Mouse (Mus musculus): ENCODE measurements around the gene Ppara. TPM values are rescaled to one million over a fixed set of nuclear protein-coding genes. Genes with fewer than 3 reads are reported as not detected.

Gene Ppara
- polyA plus RNA-seq, 2 experiments = 4.4 to 6.9 TPM

DNA sequence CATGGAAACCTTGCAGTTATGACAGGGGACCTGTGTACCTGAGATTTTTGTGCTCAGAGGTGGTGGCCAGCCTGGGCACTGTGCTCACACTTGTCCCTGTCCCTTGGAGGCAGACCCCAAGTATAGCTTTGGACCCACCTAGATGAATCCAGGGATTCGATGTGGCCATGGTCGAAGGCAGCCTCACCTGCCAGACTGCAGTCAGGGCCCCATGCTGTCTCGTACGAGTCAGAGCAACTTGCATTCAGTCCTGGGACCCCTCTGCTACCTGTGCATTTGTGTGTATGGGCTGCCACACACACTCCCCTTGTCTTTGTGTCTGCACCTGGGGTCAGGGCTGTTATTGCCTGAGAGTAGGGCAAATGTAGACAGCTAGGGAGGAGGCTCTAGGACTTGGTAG is 39.5 kb upstream of the Ppara start:
- ATAC-seq (ENCODE audit: insufficient read depth) (no peak), DNase-seq (ENCODE audit: low read depth in 3 of 3, low spot score in 3 of 3) (no peak)
- H3K9ac ChIP-seq (replicated peaks) = no peak overlapping the region
- H3K27ac ChIP-seq = no peak overlapping the region
- no peak overlapping the region for H3K4me3 ChIP-seq (ENCODE audit: insufficient read depth in 1 of 2, low read depth in 2 of 2, low read length in 2 of 2)
- no peaks in the 10 kb centered on the region for H3K36me3 ChIP-seq (replicated peaks; ENCODE audit: control insufficient read depth, insufficient read depth, low read depth)
- WGBS (ENCODE audit: insufficient replicate concordance) = 54% methylated on average over 4 of the region's 4 CpGs
- no peak overlapping the region for H3K4me2 ChIP-seq (ENCODE audit: low read depth)
- no peaks in the 10 kb centered on the region for H3K9me3 ChIP-seq (ENCODE audit: control insufficient read depth, low read length)
- TF ChIP-seq CTCF (IDR thresholded peaks at IDR 0.05; ENCODE audit: low read depth) = no peak
- no peak for TF ChIP-seq EP300 (IDR thresholded peaks at IDR 0.05; ENCODE audit: low read depth)
- H3K27me3 ChIP-seq (ENCODE audit: control insufficient read depth, insufficient read depth, low read length) = no peaks in the 10 kb centered on the region
- no peaks in the 10 kb centered on the region for H3K4me1 ChIP-seq (replicated peaks; ENCODE audit: control insufficient read depth in 2 of 2, insufficient read depth in 2 of 2, low read length in 1 of 2)

DNA sequence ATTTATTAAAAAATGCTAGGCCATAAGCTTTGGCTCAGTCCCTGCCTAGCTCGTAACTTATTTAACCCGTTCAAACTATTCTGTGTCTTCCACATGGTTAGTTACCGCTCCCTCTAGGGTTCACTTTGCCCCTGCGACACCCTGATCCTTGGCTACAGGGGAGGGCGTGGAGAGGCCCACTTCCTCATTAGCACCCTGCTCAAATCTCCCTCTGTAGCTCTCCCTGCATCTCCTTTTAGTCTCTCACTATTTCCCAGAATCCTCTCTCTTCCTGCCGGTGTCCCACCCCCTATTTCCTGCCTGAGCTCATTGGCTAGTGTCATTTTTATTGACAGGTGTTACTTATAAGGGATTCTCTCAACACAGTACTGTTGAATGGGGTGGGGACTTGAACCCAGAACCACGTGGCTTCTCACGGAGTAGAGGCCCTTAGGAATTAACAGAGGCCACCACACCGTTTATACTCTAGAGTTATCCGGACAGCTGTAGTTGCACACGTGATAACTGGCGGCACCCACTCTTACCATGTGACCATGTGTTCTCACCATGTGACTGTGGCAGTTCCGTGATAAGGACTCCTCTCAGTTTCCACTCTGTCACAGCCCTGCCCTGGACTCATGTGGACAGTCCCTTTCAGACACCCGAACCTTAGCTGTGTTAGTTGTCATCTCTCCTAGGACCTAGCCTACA is 36.3 kb upstream of the Ppara start:
- TF ChIP-seq CTCF (IDR thresholded peaks at IDR 0.05; ENCODE audit: low read depth) (no peak), EP300 (IDR thresholded peaks at IDR 0.05; ENCODE audit: low read depth) (no peak)
- no peak for ATAC-seq (ENCODE audit: insufficient read depth)
- no peak overlapping the region for H3K4me2 ChIP-seq (ENCODE audit: low read depth)
- no peak overlapping the region for H3K9ac ChIP-seq (replicated peaks)
- H3K27ac ChIP-seq = no peak overlapping the region
- no peaks in the 10 kb centered on the region for H3K27me3 ChIP-seq (ENCODE audit: control insufficient read depth, insufficient read depth, low read length)
- 60% methylated on average over 14 of the region's 14 CpGs for WGBS (ENCODE audit: insufficient replicate concordance)
- H3K4me3 ChIP-seq (ENCODE audit: insufficient read depth in 1 of 2, low read depth in 2 of 2, low read length in 2 of 2) = no peak overlapping the region
- no peak for DNase-seq (ENCODE audit: low read depth in 3 of 3, low spot score in 3 of 3)
- H3K9me3 ChIP-seq (ENCODE audit: control insufficient read depth, low read length) = no peaks in the 10 kb centered on the region
- no peaks in the 10 kb centered on the region for H3K4me1 ChIP-seq (replicated peaks; ENCODE audit: control insufficient read depth in 2 of 2, insufficient read depth in 2 of 2, low read length in 1 of 2)
- no peaks in the 10 kb centered on the region for H3K36me3 ChIP-seq (replicated peaks; ENCODE audit: control insufficient read depth, insufficient read depth, low read depth)

DNA sequence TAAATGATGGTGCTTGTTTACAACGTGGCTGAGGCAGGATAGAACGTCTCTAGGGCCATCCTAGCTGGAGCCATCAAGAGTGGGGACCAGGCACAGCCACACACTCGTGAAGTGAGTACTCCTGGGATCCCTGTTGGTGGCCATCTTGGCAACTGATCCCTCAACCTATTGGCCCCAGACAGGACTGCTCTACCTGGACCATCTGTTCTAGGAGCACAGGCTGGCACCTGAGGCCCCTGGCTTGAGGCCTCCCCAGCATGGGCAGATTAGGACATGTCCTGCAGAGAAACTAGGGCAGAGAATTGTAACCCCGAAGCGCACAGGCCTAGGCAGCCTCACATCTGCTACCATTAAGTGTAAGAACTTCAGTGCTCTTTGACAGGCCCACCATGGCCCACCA is 35.3 kb upstream of the Ppara start:
- TF ChIP-seq CTCF (IDR thresholded peaks at IDR 0.05; ENCODE audit: low read depth) (no peak), EP300 (IDR thresholded peaks at IDR 0.05; ENCODE audit: low read depth) (no peak)
- H3K27me3 ChIP-seq (ENCODE audit: control insufficient read depth, insufficient read depth, low read length) = no peaks in the 10 kb centered on the region

DNA sequence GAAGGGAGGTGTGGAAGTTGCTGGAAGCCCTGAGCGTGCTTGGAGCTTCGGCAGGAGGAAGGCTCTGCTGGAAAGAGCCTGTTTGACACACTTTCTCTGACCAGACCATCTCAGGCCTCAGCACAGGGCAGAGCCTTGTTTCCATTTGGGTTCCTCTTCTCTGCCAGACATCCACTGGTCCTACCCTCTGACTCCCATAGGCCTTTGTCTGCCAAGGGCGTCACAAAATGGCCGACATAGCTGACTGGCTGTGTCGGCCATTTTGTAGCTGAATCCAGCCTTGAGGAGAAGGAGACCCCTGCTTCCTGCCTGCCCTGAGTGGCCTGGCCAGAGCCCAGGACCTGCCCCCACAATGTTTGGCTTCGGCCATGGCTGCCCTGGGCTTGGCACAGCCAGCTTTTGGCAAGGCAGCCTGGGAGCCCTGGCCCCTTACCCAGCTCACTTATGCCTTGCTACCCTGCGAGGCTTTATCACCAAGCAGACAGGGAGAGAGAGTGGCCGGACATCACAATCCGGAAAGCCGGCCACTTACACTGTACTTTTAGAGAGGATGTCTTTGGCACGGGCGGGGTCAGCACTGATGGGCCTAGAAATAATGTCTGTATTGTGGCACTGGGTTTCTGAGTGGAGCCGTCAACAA is 34.8 kb upstream of the Ppara start:
- Histone ChIP-seq H3K4me1 (replicated peaks; ENCODE audit: control insufficient read depth in 2 of 2, insufficient read depth in 2 of 2, low read length in 1 of 2) (no peaks in the 10 kb centered on the region), H3K4me2 (ENCODE audit: low read depth) (no peak overlapping the region), H3K9me3 (ENCODE audit: control insufficient read depth, low read length) (no peaks in the 10 kb centered on the region), H3K36me3 (replicated peaks; ENCODE audit: control insufficient read depth, insufficient read depth, low read depth) (no peaks in the 10 kb centered on the region), H3K9ac (replicated peaks) (no peak overlapping the region), H3K27me3 (ENCODE audit: control insufficient read depth, insufficient read depth, low read length) (no peaks in the 10 kb centered on the region), H3K4me3 (ENCODE audit: insufficient read depth in 1 of 2, low read depth in 2 of 2, low read length in 2 of 2) (no peak overlapping the region), H3K27ac (no peak overlapping the region)
- TF ChIP-seq EP300 (IDR thresholded peaks at IDR 0.05; ENCODE audit: low read depth) = no peak
- TF ChIP-seq CTCF (IDR thresholded peaks at IDR 0.05; ENCODE audit: low read depth) = 0 out of 2 replicates have a peak, but pooled peaks have one; percentile 3
- DNase-seq (ENCODE audit: low read depth in 3 of 3, low spot score in 3 of 3) (no peak), ATAC-seq (ENCODE audit: insufficient read depth) (no peak)
- WGBS (ENCODE audit: insufficient replicate concordance) = 76% methylated on average over 13 of the region's 13 CpGs

More for the DNA sequence above, 35.3 kb upstream of the Ppara start:
- H3K9ac ChIP-seq (replicated peaks) = no peak overlapping the region
- 67% methylated on average over 5 of the region's 5 CpGs for WGBS (ENCODE audit: insufficient replicate concordance)
- H3K4me1 ChIP-seq (replicated peaks; ENCODE audit: control insufficient read depth in 2 of 2, insufficient read depth in 2 of 2, low read length in 1 of 2) = no peaks in the 10 kb centered on the region
- no peak overlapping the region for H3K4me2 ChIP-seq (ENCODE audit: low read depth)
- no peaks in the 10 kb centered on the region for H3K36me3 ChIP-seq (replicated peaks; ENCODE audit: control insufficient read depth, insufficient read depth, low read depth)
- DNase-seq (ENCODE audit: low read depth in 3 of 3, low spot score in 3 of 3) (no peak), ATAC-seq (ENCODE audit: insufficient read depth) (no peak)
- H3K4me3 ChIP-seq (ENCODE audit: insufficient read depth in 1 of 2, low read depth in 2 of 2, low read length in 2 of 2) = no peak overlapping the region
- H3K9me3 ChIP-seq (ENCODE audit: control insufficient read depth, low read length) = no peaks in the 10 kb centered on the region
- H3K27ac ChIP-seq = no peak overlapping the region

DNA sequence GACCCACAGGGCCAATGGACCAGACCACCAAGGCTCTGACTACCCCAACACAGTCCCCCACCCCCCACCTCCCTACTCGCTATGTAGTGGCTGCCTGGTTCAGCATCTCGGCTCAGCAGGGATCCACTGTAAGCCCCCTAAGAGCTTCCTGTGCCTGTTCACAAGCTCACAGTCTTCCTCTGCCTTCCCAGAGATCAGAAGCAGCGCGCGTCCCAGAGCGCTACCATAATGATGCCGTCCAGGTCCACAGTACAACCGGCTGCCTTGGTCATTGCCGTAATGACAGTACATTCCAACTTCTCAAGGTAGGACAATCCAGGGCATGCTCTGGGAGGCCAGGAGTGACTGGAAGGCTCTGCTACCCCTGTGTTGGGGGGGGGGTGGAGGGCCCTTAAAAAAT is 34.1 kb upstream of the Ppara start:
- H3K27me3 ChIP-seq (ENCODE audit: control insufficient read depth, insufficient read depth, low read length) = no peaks in the 10 kb centered on the region
- ATAC-seq (ENCODE audit: insufficient read depth) (no peak), DNase-seq (ENCODE audit: low read depth in 3 of 3, low spot score in 3 of 3) (no peak)
- H3K9ac ChIP-seq (replicated peaks) = no peak overlapping the region
- TF ChIP-seq EP300 (IDR thresholded peaks at IDR 0.05; ENCODE audit: low read depth) (no peak), CTCF (IDR thresholded peaks at IDR 0.05; ENCODE audit: low read depth) (no peak)
- H3K27ac ChIP-seq = no peak overlapping the region
- no peaks in the 10 kb centered on the region for H3K9me3 ChIP-seq (ENCODE audit: control insufficient read depth, low read length)
- H3K4me2 ChIP-seq (ENCODE audit: low read depth) = no peak overlapping the region
- 79% methylated on average over 9 of the region's 9 CpGs for WGBS (ENCODE audit: insufficient replicate concordance)
- no peak overlapping the region for H3K4me3 ChIP-seq (ENCODE audit: insufficient read depth in 1 of 2, low read depth in 2 of 2, low read length in 2 of 2)
- no peaks in the 10 kb centered on the region for H3K4me1 ChIP-seq (replicated peaks; ENCODE audit: control insufficient read depth in 2 of 2, insufficient read depth in 2 of 2, low read length in 1 of 2)
- H3K36me3 ChIP-seq (replicated peaks; ENCODE audit: control insufficient read depth, insufficient read depth, low read depth) = no peaks in the 10 kb centered on the region

Measured in liver, embryonic 14.5 days (tissue).